Mouse (Mus musculus): Measurements from ENCODE around the gene Hipk2. TPM values are rescaled to one million over a fixed set of nuclear protein-coding genes. Genes with fewer than 3 reads are reported as not detected.
A peak's percentile ranks its signal among the peaks of the same experiment; 100 is the strongest.

The Hipk2 gene
- polyA plus RNA-seq, 1 experiment from 2014 or later: 45.3 TPM

DNA sequence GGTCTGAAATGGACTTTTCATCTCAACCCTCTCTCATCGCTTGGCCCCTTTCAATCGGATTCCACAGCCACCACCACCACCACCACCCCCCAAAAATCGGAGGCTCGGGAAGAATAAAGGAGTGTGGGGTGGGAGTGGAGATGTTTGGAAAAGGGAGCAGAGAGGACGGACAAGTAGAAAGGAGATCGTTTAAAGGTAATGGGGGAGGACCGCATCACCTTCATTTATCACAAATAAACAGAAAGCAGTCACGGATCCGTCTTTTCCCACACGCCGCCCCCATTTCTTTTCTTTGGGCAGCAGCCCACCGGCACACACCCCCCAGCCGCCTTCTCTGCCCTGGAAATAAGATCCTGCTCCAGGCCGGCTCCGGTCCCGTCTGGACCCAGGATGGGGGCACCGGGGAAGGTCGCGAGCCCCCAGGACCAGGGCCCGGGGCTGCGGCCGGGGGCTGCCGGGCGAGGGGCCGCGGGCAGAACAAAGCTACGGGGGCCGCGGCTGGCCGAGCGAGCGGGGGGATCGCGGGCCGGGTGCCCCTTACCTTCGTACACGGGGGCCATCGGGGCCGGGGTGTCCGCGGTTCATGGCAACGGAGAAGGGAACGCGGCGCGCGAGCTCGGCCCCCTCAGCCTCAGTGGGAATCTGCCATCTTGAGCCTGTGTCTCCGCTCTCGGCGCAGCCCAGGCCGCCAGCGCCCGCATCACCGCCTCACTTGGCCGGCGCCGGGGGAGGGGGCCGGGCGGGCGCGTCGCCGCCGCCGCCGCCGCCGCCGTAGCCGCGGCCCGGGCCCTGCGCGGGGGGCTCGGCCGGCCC is 501 bp downstream of the Hipk2 start, which contains the start of gene Tbxas1:
Gene Tbxas1, plus strand, starts transcription at position 147 of the 813 bp plus-strand sequence.
- H3K27me3 ChIP-seq (replicated peaks): 0 out of 2 replicates have a peak, but pooled peaks cover 4% of the 10 kb centered on the region
- peak within 1 kb of the TSS; percentile 90 for H3K4me3 ChIP-seq
- peak; percentile 82 for ATAC-seq (replicated peaks)

GRCm38 (mm10) chr6:38874565-38875257 is 1.3 kb downstream of the Hipk2 start:
- H3K36me3 ChIP-seq (replicated peaks): no peaks in the 10 kb centered on the region
- H3K4me3 ChIP-seq: peak overlapping the region; percentile 90
- no peaks in the 10 kb centered on the region for H3K9me3 ChIP-seq
- no peak for ATAC-seq (replicated peaks)
- peak overlapping the region; percentile 61 for H3K4me2 ChIP-seq
- WGBS: under 1% methylated on average over 23 of the region's 23 CpGs
- peak overlapping the region; percentile 97 for H3K27ac ChIP-seq
- 0 out of 2 replicates have a peak, but pooled peaks cover under 1% of the 10 kb centered on the region for H3K27me3 ChIP-seq (replicated peaks)
- peak overlapping the region; percentile 99 for H3K9ac ChIP-seq
- peaks cover 45% of the 10 kb centered on the region for H3K4me1 ChIP-seq

More for the DNA sequence above, 501 bp downstream of the Hipk2 start, which contains the start of gene Tbxas1:
- H3K9ac ChIP-seq: peak within 1 kb of the TSS; percentile 99
- H3K4me1 ChIP-seq: peaks cover 39% of the 10 kb centered on the region
- no peaks in the 10 kb centered on the region for H3K9me3 ChIP-seq
- WGBS: 1% methylated on average over 61 of the region's 77 CpGs
- H3K36me3 ChIP-seq (replicated peaks): no peaks in the 10 kb centered on the region
- peak within 1 kb of the TSS; percentile 61 for H3K4me2 ChIP-seq
- H3K27ac ChIP-seq: peak within 1 kb of the TSS; percentile 97

- H3K4me2 ChIP-seq: peak overlapping the region; percentile 61
- no peaks in the 10 kb centered on the region for H3K9me3 ChIP-seq
- peaks cover 49% of the 10 kb centered on the region for H3K4me1 ChIP-seq
- peak overlapping the region; percentile 99 for H3K9ac ChIP-seq
- H3K27ac ChIP-seq: peak overlapping the region; percentile 60; the same call in 1 of the 2 replicates
- 5% methylated on average over 8 of the region's 8 CpGs for WGBS
- H3K36me3 ChIP-seq (replicated peaks): no peaks in the 10 kb centered on the region
- H3K27me3 ChIP-seq (replicated peaks): no peaks in the 10 kb centered on the region
- no peak for ATAC-seq (replicated peaks)
- H3K4me3 ChIP-seq: peak overlapping the region; percentile 90
Measured at GRCm38 (mm10) chr6:38874035-38874434, 1.9 kb downstream of the Hipk2 start.

DNA sequence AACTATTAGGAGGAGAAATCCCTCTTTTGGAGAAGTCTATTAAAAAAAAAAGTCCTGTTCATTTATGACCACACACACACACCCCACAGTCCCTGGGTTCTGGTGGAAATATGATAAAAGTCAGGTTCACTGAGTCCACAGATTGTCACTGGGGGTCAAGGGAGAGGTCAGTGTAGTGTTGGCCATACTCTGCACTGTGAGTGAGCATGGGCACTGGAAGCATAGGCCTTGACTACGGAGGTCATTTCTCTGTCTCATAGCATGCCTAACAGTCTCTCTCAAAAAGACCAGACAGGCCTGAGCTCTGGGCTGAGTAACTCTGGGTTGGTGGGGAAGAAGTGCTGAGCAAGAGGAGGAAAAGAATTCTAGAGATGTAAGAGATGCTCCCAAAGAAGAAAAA is 2.6 kb downstream of the Hipk2 start:
- no peak overlapping the region for H3K27ac ChIP-seq
- H3K9ac ChIP-seq: peak overlapping the region; percentile 3; the same call in 1 of the 2 replicates
- H3K4me3 ChIP-seq: peak overlapping the region; percentile 90
- H3K4me1 ChIP-seq: peaks cover 54% of the 10 kb centered on the region
- no peaks in the 10 kb centered on the region for H3K9me3 ChIP-seq
- H3K4me2 ChIP-seq: peak overlapping the region; percentile 61
- WGBS: 65% methylated on average over 1 of the region's 1 CpGs
- no peaks in the 10 kb centered on the region for H3K36me3 ChIP-seq (replicated peaks)
- ATAC-seq (replicated peaks): no peak
- no peaks in the 10 kb centered on the region for H3K27me3 ChIP-seq (replicated peaks)

DNA sequence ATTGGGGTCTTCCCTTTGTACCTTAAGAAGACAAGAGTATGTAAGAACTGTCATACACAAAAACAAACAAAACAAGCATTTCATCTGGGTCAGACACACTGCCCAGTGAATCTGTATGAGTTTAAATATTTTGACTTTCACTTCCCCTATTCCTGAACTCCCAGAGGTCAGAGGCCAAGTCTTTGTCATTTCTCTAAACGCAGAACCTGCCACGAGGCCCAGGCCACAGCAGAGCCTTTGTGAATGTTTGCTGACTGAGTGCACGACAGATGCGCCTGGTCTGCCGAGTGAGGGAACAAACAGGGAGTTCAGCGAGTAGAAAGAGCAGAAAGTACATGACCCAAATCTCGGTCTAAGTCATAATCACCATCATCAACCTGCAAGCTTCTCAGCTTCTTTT is 4.9 kb downstream of the Hipk2 start:
- no peak for ATAC-seq (replicated peaks)
- Histone ChIP-seq H3K4me2 (no peak overlapping the region), H3K27ac (no peak overlapping the region), H3K9ac (no peak overlapping the region), H3K4me1 (peaks cover 66% of the 10 kb centered on the region), H3K27me3 (replicated peaks) (no peaks in the 10 kb centered on the region), H3K9me3 (no peaks in the 10 kb centered on the region), H3K36me3 (replicated peaks) (no peaks in the 10 kb centered on the region), H3K4me3 (no peak overlapping the region)
- 15% methylated on average over 7 of the region's 7 CpGs for WGBS

DNA sequence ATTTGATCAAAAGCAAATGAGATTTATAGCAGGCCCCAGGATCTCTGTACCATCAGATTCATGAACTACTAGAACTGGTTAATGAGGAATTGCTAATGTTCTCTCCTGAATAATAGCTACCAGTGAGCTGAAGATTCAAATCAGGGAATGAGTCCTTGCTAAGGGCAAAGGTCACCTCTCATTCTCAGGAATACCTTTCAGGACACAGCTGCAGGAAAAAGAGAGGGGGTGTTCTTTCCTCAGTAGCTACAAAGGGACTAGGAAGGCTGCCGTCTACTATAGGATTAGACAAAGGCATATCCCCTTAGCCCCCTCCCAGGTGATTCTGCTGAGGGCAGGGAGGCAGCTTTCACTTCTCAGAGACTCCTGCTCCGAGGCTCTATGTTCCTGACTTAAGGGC is 5.9 kb downstream of the Hipk2 start:
- ATAC-seq (replicated peaks): no peak
- H3K4me3 ChIP-seq: no peak overlapping the region
- no peak overlapping the region for H3K27ac ChIP-seq
- peaks cover 73% of the 10 kb centered on the region for H3K4me1 ChIP-seq
- 13% methylated on average over 2 of the region's 2 CpGs for WGBS
- no peak overlapping the region for H3K4me2 ChIP-seq
- no peaks in the 10 kb centered on the region for H3K9me3 ChIP-seq
- no peaks in the 10 kb centered on the region for H3K36me3 ChIP-seq (replicated peaks)
- H3K9ac ChIP-seq: no peak overlapping the region
- H3K27me3 ChIP-seq (replicated peaks): no peaks in the 10 kb centered on the region

- H3K4me3 ChIP-seq: no peak overlapping the region
- H3K27me3 ChIP-seq (replicated peaks): no peaks in the 10 kb centered on the region
- ATAC-seq (replicated peaks): no peak
- H3K27ac ChIP-seq: no peak overlapping the region
- H3K9me3 ChIP-seq: no peaks in the 10 kb centered on the region
- H3K4me2 ChIP-seq: no peak overlapping the region
- peaks cover 77% of the 10 kb centered on the region for H3K4me1 ChIP-seq
- WGBS: 95% methylated on average over 1 of the region's 1 CpGs
- H3K36me3 ChIP-seq (replicated peaks): no peaks in the 10 kb centered on the region
- H3K9ac ChIP-seq: no peak overlapping the region
Measured at GRCm38 (mm10) chr6:38868974-38869373, 7.0 kb downstream of the Hipk2 start.

DNA sequence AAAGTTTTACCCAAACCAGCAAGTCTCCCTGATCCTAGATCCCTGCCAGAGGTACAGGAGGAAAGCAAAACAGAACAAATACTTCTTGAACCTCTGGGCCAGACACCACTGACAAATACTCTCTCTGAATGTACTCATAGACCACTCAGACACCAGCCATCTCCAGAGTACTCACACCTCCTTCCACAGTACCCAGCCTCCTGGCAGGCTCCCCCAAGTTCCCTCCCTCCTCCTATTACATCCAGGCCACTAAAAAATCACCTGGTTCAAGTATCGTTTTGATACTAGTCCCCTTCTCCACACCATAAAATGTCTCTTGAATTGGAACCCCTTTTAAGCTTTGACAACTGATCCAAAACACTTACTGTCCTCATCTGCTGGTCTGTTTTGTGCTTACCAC is 8.7 kb downstream of the Hipk2 start:
- no peak overlapping the region for H3K4me2 ChIP-seq
- peaks cover 62% of the 10 kb centered on the region for H3K4me1 ChIP-seq
- H3K4me3 ChIP-seq: no peak overlapping the region
- no peak overlapping the region for H3K9ac ChIP-seq
- H3K27ac ChIP-seq: no peak overlapping the region
- WGBS: 29% methylated on average over 1 of the region's 1 CpGs
- no peak for ATAC-seq (replicated peaks)
- no peaks in the 10 kb centered on the region for H3K9me3 ChIP-seq
- H3K36me3 ChIP-seq (replicated peaks): no peaks in the 10 kb centered on the region
- H3K27me3 ChIP-seq (replicated peaks): no peaks in the 10 kb centered on the region

DNA sequence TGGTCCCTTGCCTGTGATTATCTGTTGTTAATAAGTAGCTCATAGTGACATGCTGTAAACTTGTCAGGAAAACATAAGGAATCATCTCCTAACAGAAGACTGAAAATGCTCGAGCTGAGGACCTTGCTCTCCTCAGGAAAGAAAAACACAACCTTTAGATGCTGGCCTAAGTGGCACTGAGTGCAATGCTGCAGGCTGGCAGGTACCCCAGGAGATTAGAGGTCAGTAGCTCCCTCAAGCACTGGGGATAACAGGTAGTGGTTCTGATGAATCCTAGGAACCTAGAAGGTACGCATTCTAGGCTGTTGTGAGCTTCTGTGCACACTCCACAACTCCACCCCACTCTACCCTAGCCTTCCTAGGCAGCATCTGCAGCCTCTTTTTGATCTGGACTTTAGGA is 9.2 kb downstream of the Hipk2 start:
- WGBS: 78% methylated on average over 2 of the region's 2 CpGs
- H3K36me3 ChIP-seq (replicated peaks): no peaks in the 10 kb centered on the region
- peaks cover 57% of the 10 kb centered on the region for H3K4me1 ChIP-seq
- H3K9me3 ChIP-seq: no peaks in the 10 kb centered on the region
- no peak overlapping the region for H3K4me2 ChIP-seq
- no peak overlapping the region for H3K4me3 ChIP-seq
- H3K9ac ChIP-seq: no peak overlapping the region
- no peak overlapping the region for H3K27ac ChIP-seq
- no peaks in the 10 kb centered on the region for H3K27me3 ChIP-seq (replicated peaks)
- ATAC-seq (replicated peaks): no peak

- 91% methylated on average over 1 of the region's 1 CpGs for WGBS
- Histone ChIP-seq H3K9me3 (no peaks in the 10 kb centered on the region), H3K4me3 (no peak overlapping the region), H3K4me2 (no peak overlapping the region), H3K27ac (no peak overlapping the region), H3K9ac (no peak overlapping the region), H3K27me3 (replicated peaks) (no peaks in the 10 kb centered on the region), H3K36me3 (replicated peaks) (no peaks in the 10 kb centered on the region), H3K4me1 (peaks cover 53% of the 10 kb centered on the region)
- no peak for ATAC-seq (replicated peaks)
Measured at GRCm38 (mm10) chr6:38866357-38866756, 9.6 kb downstream of the Hipk2 start.

- no peak overlapping the region for H3K4me2 ChIP-seq
- H3K27ac ChIP-seq: no peak overlapping the region
- no peaks in the 10 kb centered on the region for H3K36me3 ChIP-seq (replicated peaks)
- H3K4me3 ChIP-seq: no peak overlapping the region
- H3K27me3 ChIP-seq (replicated peaks): no peaks in the 10 kb centered on the region
- peaks cover 48% of the 10 kb centered on the region for H3K4me1 ChIP-seq
- no peaks in the 10 kb centered on the region for H3K9me3 ChIP-seq
- H3K9ac ChIP-seq: no peak overlapping the region
- no peak for ATAC-seq (replicated peaks)
Measured at GRCm38 (mm10) chr6:38865805-38866204, 10.2 kb downstream of the Hipk2 start.

- Histone ChIP-seq H3K9me3 (no peaks in the 10 kb centered on the region), H3K9ac (no peak overlapping the region), H3K36me3 (replicated peaks) (no peaks in the 10 kb centered on the region), H3K4me1 (peaks cover 43% of the 10 kb centered on the region), H3K4me3 (no peak overlapping the region), H3K27ac (no peak overlapping the region), H3K27me3 (replicated peaks) (no peaks in the 10 kb centered on the region), H3K4me2 (no peak overlapping the region)
- 51% methylated on average over 3 of the region's 3 CpGs for WGBS
- no peak for ATAC-seq (replicated peaks)
Measured at GRCm38 (mm10) chr6:38863595-38863994, 12.4 kb downstream of the Hipk2 start.
